Mouse (Mus musculus): Measurements from ENCODE around the gene Tap2.

GRCm38 (mm10) chr17:34218675-34219074, 15.3 kb downstream of the Tap2 start:
- no peak for TF ChIP-seq CTCF (IDR thresholded peaks at IDR 0.05; ENCODE audit: borderline replicate concordance, extremely low read depth, insufficient read depth, insufficient read length)
- no peak for TF ChIP-seq POLR2A (IDR thresholded peaks at IDR 0.05; ENCODE audit: borderline replicate concordance, extremely low read depth, insufficient read depth, insufficient read length, poor library complexity, severe bottlenecking)

Measured in brain, embryonic 14.5 days (tissue).